ENCODE assay signal across 8 mouse cellular contexts in genomic region chr5:89819531-89819930, GRCm38 (mm10).
DNase-seq lines count a peak whose midpoint lies in the region; ATAC-seq lines count a peak whose summit lies in the region.

No protein-coding gene starts in this region.

- no peaks in the 10 kb centered on the region for H3K36me3 ChIP-seq in limb, embryonic 10.5 days

- H3K4me1 ChIP-seq in limb, embryonic 10.5 days = no peaks in the 10 kb centered on the region

- 24% methylated on average over 3 of the region's 3 CpGs for WGBS in limb, embryonic 10.5 days

- H3K9me3 ChIP-seq in limb, embryonic 10.5 days (replicated peaks) = no peaks in the 10 kb centered on the region

- DNase-seq in cerebellum, adult 18-20 months = peak; percentile 2 to 15
- peak; percentile 53 to 57 for DNase-seq in layer of hippocampus, postnatal 10 days (ENCODE audit: low spot score in 2 of 2)
- DNase-seq in layer of hippocampus, adult 9-10 months (ENCODE audit: low spot score) = no peak
- peak; percentile 29 for DNase-seq in R1 (ENCODE audit: low read depth, low spot score)
- peak; percentile 10 for DNase-seq in lung, postnatal 10 days
- no peak for DNase-seq in MN1 (ENCODE audit: low spot score)
- no peak for DNase-seq in limb, embryonic 10.5 days (ENCODE audit: low spot score)

- no peak overlapping the region for H3K4me3 ChIP-seq in limb, embryonic 10.5 days

- H3K27ac ChIP-seq in limb, embryonic 10.5 days = no peak overlapping the region

- no peak for ATAC-seq in cerebellum, adult (ENCODE audit: insufficient number of reproducible peaks, low FRiP score, low TSS enrichment)

- no peaks in the 10 kb centered on the region for H3K27me3 ChIP-seq in limb, embryonic 10.5 days (ENCODE audit: low read depth, poor library complexity, severe bottlenecking)

Comparison
In these comparisons a context has a peak if more than half of its experiments do, and no peak if none do; other contexts are left out.
1. DNase-seq: peak in cerebellum, adult 18-20 months (2 of 2), layer of hippocampus, postnatal 10 days (2 of 2), R1 (single experiment) and lung, postnatal 10 days (single experiment); none in layer of hippocampus, adult 9-10 months (single experiment), MN1 (single experiment) and limb, embryonic 10.5 days (single experiment).